Mouse (Mus musculus): ENCODE measurements around the gene Ggt7. TPM values are rescaled to one million over a fixed set of nuclear protein-coding genes. Genes with fewer than 3 reads are reported as not detected.
"Not testable (repeated sequence)": the region's sequence is repeated elsewhere in the genome, so short reads cannot be mapped to it uniquely, and the experiment has no call there.

Ggt7 gene
- polyA plus RNA-seq, 1 experiment from 2014 or later = 0.76 TPM

- Histone ChIP-seq H3K4me3 (ENCODE audit: control insufficient read depth in 1 of 2, insufficient read depth in 1 of 2, low read depth in 1 of 2, low read length in 2 of 2) (no peak overlapping the region), H3K9ac (ENCODE audit: low read length) (no peak overlapping the region), H3K27ac (replicated peaks in 1 of 2; ENCODE audit: control insufficient read depth in 1 of 2, insufficient read depth in 1 of 2, low read depth in 2 of 2, low read length in 2 of 2) (no peak overlapping the region), H3K36me3 (ENCODE audit: control insufficient read depth, insufficient read depth, low read length) (no peaks in the 10 kb centered on the region), H3K4me1 (ENCODE audit: control insufficient read depth in 2 of 2, insufficient read depth in 2 of 2, low read length in 2 of 2) (peaks cover 2 to 6% of the 10 kb centered on the region in 2 experiments; a peak in 2 of 4 replicates), H3K4me2 (ENCODE audit: low read length) (no peak overlapping the region), H3K9me3 (ENCODE audit: control insufficient read depth, low read length) (no peaks in the 10 kb centered on the region), H3K27me3 (ENCODE audit: control insufficient read depth, insufficient read depth, low read length) (no peaks in the 10 kb centered on the region)
- ATAC-seq (ENCODE audit: insufficient number of reproducible peaks, insufficient read depth, low FRiP score, low read depth) = no peak
- WGBS = 71% methylated on average over 1 of the region's 1 CpGs
These were observed 28.9 kb upstream of the Ggt7 start for GRCm38 (mm10) chr2:155546955-155547354.

GRCm38 (mm10) chr2:155540822-155541458 is 22.9 kb upstream of the Ggt7 start:
- peak; percentile 39; the same call in 1 of the 2 replicates for ATAC-seq (ENCODE audit: insufficient number of reproducible peaks, insufficient read depth, low FRiP score, low read depth)
- peaks cover 7 to 13% of the 10 kb centered on the region in 2 experiments for H3K4me1 ChIP-seq (ENCODE audit: control insufficient read depth in 2 of 2, insufficient read depth in 2 of 2, low read length in 2 of 2)
- H3K27ac ChIP-seq (replicated peaks in 1 of 2; ENCODE audit: control insufficient read depth in 1 of 2, insufficient read depth in 1 of 2, low read depth in 2 of 2, low read length in 2 of 2) = peak overlapping the region; percentile 94
- peak overlapping the region; percentile 60 for H3K9ac ChIP-seq (ENCODE audit: low read length)
- H3K4me3 ChIP-seq (ENCODE audit: control insufficient read depth in 1 of 2, insufficient read depth in 1 of 2, low read depth in 1 of 2, low read length in 2 of 2) = no peak overlapping the region
- no peaks in the 10 kb centered on the region for H3K36me3 ChIP-seq (ENCODE audit: control insufficient read depth, insufficient read depth, low read length)
- WGBS = 12% methylated on average over 6 of the region's 6 CpGs
- H3K4me2 ChIP-seq (ENCODE audit: low read length) = peak overlapping the region; percentile 53
- no peaks in the 10 kb centered on the region for H3K27me3 ChIP-seq (ENCODE audit: control insufficient read depth, insufficient read depth, low read length)
- no peaks in the 10 kb centered on the region for H3K9me3 ChIP-seq (ENCODE audit: control insufficient read depth, low read length)

- no peak overlapping the region for H3K4me2 ChIP-seq (ENCODE audit: low read length)
- H3K4me1 ChIP-seq (ENCODE audit: control insufficient read depth in 2 of 2, insufficient read depth in 2 of 2, low read length in 2 of 2) = peaks cover 7 to 13% of the 10 kb centered on the region in 2 experiments
- no peaks in the 10 kb centered on the region for H3K27me3 ChIP-seq (ENCODE audit: control insufficient read depth, insufficient read depth, low read length)
- no peak overlapping the region for H3K27ac ChIP-seq (replicated peaks in 1 of 2; ENCODE audit: control insufficient read depth in 1 of 2, insufficient read depth in 1 of 2, low read depth in 2 of 2, low read length in 2 of 2)
- no peak overlapping the region for H3K4me3 ChIP-seq (ENCODE audit: control insufficient read depth in 1 of 2, insufficient read depth in 1 of 2, low read depth in 1 of 2, low read length in 2 of 2)
- H3K9me3 ChIP-seq (ENCODE audit: control insufficient read depth, low read length) = no peaks in the 10 kb centered on the region
- no peak for ATAC-seq (ENCODE audit: insufficient number of reproducible peaks, insufficient read depth, low FRiP score, low read depth)
- H3K9ac ChIP-seq (ENCODE audit: low read length) = no peak overlapping the region
- H3K36me3 ChIP-seq (ENCODE audit: control insufficient read depth, insufficient read depth, low read length) = no peaks in the 10 kb centered on the region
These were observed 21.7 kb upstream of the Ggt7 start for GRCm38 (mm10) chr2:155539696-155540095.

GRCm38 (mm10) chr2:155538463-155539057 is 20.5 kb upstream of the Ggt7 start:
- ATAC-seq (ENCODE audit: insufficient number of reproducible peaks, insufficient read depth, low FRiP score, low read depth); H3K4me3 ChIP-seq (ENCODE audit: control insufficient read depth in 1 of 2, insufficient read depth in 1 of 2, low read depth in 1 of 2, low read length in 2 of 2): not testable (repeated sequence)
- WGBS = 82% methylated on average over 15 of the region's 19 CpGs

GRCm38 (mm10) chr2:155537761-155538462 is 19.9 kb upstream of the Ggt7 start:
- Histone ChIP-seq H3K4me1 (ENCODE audit: control insufficient read depth in 2 of 2, insufficient read depth in 2 of 2, low read length in 2 of 2) (peaks cover 7 to 8% of the 10 kb centered on the region in 2 experiments), H3K4me3 (ENCODE audit: control insufficient read depth in 1 of 2, insufficient read depth in 1 of 2, low read depth in 1 of 2, low read length in 2 of 2) (no peak overlapping the region), H3K36me3 (ENCODE audit: control insufficient read depth, insufficient read depth, low read length) (no peaks in the 10 kb centered on the region), H3K4me2 (ENCODE audit: low read length) (no peak overlapping the region), H3K27me3 (ENCODE audit: control insufficient read depth, insufficient read depth, low read length) (no peaks in the 10 kb centered on the region), H3K9me3 (ENCODE audit: control insufficient read depth, low read length) (no peaks in the 10 kb centered on the region), H3K9ac (ENCODE audit: low read length) (no peak overlapping the region), H3K27ac (replicated peaks in 1 of 2; ENCODE audit: control insufficient read depth in 1 of 2, insufficient read depth in 1 of 2, low read depth in 2 of 2, low read length in 2 of 2) (no peak overlapping the region)
- WGBS = 75% methylated on average over 5 of the region's 5 CpGs
- ATAC-seq (ENCODE audit: insufficient number of reproducible peaks, insufficient read depth, low FRiP score, low read depth) = no peak

More at GRCm38 (mm10) chr2:155538463-155539057, 20.5 kb upstream of the Ggt7 start:
- not testable (repeated sequence) for H3K4me2 ChIP-seq (ENCODE audit: low read length); H3K9ac ChIP-seq (ENCODE audit: low read length); H3K36me3 ChIP-seq (ENCODE audit: control insufficient read depth, insufficient read depth, low read length); H3K9me3 ChIP-seq (ENCODE audit: control insufficient read depth, low read length); H3K27me3 ChIP-seq (ENCODE audit: control insufficient read depth, insufficient read depth, low read length); H3K27ac ChIP-seq (replicated peaks in 1 of 2; ENCODE audit: control insufficient read depth in 1 of 2, insufficient read depth in 1 of 2, low read depth in 2 of 2, low read length in 2 of 2)
- H3K4me1 ChIP-seq (ENCODE audit: control insufficient read depth in 2 of 2, insufficient read depth in 2 of 2, low read length in 2 of 2) = peaks cover 7 to 13% of the 10 kb centered on the region in 2 experiments

GRCm38 (mm10) chr2:155536292-155536691 is 18.3 kb upstream of the Ggt7 start:
- H3K4me1 ChIP-seq (ENCODE audit: control insufficient read depth in 2 of 2, insufficient read depth in 2 of 2, low read length in 2 of 2) = peaks cover 3 to 5% of the 10 kb centered on the region in 2 experiments
- H3K9me3 ChIP-seq (ENCODE audit: control insufficient read depth, low read length) = no peaks in the 10 kb centered on the region
- H3K4me2 ChIP-seq (ENCODE audit: low read length) = no peak overlapping the region
- no peaks in the 10 kb centered on the region for H3K36me3 ChIP-seq (ENCODE audit: control insufficient read depth, insufficient read depth, low read length)
- no peak overlapping the region for H3K4me3 ChIP-seq (ENCODE audit: control insufficient read depth in 1 of 2, insufficient read depth in 1 of 2, low read depth in 1 of 2, low read length in 2 of 2)
- H3K27ac ChIP-seq (replicated peaks in 1 of 2; ENCODE audit: control insufficient read depth in 1 of 2, insufficient read depth in 1 of 2, low read depth in 2 of 2, low read length in 2 of 2) = no peak overlapping the region
- no peak overlapping the region for H3K9ac ChIP-seq (ENCODE audit: low read length)
- no peak for ATAC-seq (ENCODE audit: insufficient number of reproducible peaks, insufficient read depth, low FRiP score, low read depth)
- H3K27me3 ChIP-seq (ENCODE audit: control insufficient read depth, insufficient read depth, low read length) = no peaks in the 10 kb centered on the region

GRCm38 (mm10) chr2:155527367-155527766 is 9.3 kb upstream of the Ggt7 start:
- ATAC-seq (ENCODE audit: insufficient number of reproducible peaks, insufficient read depth, low FRiP score, low read depth) = no peak
- H3K4me1 ChIP-seq (ENCODE audit: control insufficient read depth in 2 of 2, insufficient read depth in 2 of 2, low read length in 2 of 2) = no peaks in the 10 kb centered on the region
- 59% methylated on average over 5 of the region's 5 CpGs for WGBS
- no peaks in the 10 kb centered on the region for H3K36me3 ChIP-seq (ENCODE audit: control insufficient read depth, insufficient read depth, low read length)
- no peak overlapping the region for H3K27ac ChIP-seq (replicated peaks in 1 of 2; ENCODE audit: control insufficient read depth in 1 of 2, insufficient read depth in 1 of 2, low read depth in 2 of 2, low read length in 2 of 2)
- no peak overlapping the region for H3K9ac ChIP-seq (ENCODE audit: low read length)
- no peaks in the 10 kb centered on the region for H3K9me3 ChIP-seq (ENCODE audit: control insufficient read depth, low read length)
- no peaks in the 10 kb centered on the region for H3K27me3 ChIP-seq (ENCODE audit: control insufficient read depth, insufficient read depth, low read length)
- H3K4me2 ChIP-seq (ENCODE audit: low read length) = no peak overlapping the region
- H3K4me3 ChIP-seq (ENCODE audit: control insufficient read depth in 1 of 2, insufficient read depth in 1 of 2, low read depth in 1 of 2, low read length in 2 of 2) = no peak overlapping the region

Data from heart, embryonic 14.5 days (tissue).